Mouse (Mus musculus): Measurements from ENCODE around the gene Prorsd1. TPM values are rescaled to one million over a fixed set of nuclear protein-coding genes. Genes with fewer than 3 reads are reported as not detected.

The Prorsd1 gene
- total RNA-seq, 2 experiments from 2014 or later = 69.5 to 76.9 TPM

GRCm38 (mm10) chr11:29504899-29505625 lies 9.8 kb downstream of the Prorsd1 start:
- ATAC-seq (replicated peaks; ENCODE audit: low FRiP score, low TSS enrichment, poor library complexity, severe bottlenecking) = peak; percentile 62

- ATAC-seq (replicated peaks; ENCODE audit: low FRiP score, low TSS enrichment, poor library complexity, severe bottlenecking) = peak; percentile 82
Measured at GRCm38 (mm10) chr11:29503948-29504893, 10.6 kb downstream of the Prorsd1 start.

GRCm38 (mm10) chr11:29496962-29497361 lies 17.9 kb downstream of the Prorsd1 start:
- no peak for ATAC-seq (replicated peaks; ENCODE audit: low FRiP score, low TSS enrichment, poor library complexity, severe bottlenecking)

GRCm38 (mm10) chr11:29493135-29493534 lies 21.7 kb downstream of the Prorsd1 start:
- ATAC-seq (replicated peaks; ENCODE audit: low FRiP score, low TSS enrichment, poor library complexity, severe bottlenecking) = no peak

DNA sequence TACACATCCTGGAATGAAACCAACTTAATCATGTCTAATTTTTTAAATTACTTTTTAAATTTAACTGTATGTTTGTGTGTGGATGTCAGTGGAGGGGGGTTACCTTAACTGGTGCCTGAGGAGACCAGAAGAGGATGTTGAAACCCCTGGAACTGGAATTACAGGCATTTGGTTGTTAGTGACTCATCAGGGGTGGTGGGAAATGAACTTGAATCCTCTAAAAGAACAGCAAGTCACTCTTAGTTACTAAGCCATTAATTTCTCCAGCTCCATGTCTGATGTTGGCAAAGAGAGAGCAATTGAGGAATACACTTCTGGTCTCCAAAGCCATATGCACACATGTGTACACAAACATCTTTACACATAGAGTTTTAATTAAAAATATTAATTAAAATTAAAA lies 40.2 kb downstream of the Prorsd1 start:
- no peak for ATAC-seq (replicated peaks; ENCODE audit: low FRiP score, low TSS enrichment, poor library complexity, severe bottlenecking)

Other genes with a start within 250 kb of the Prorsd1 start
- gene Ccdc88a, start 141.4 kb downstream of the Prorsd1 start, total RNA-seq (2014; fragmentation: Nextera tagmentation) = 24.7 and 30.4 TPM in 2 replicates
- gene Ccdc88a, start 141.4 kb downstream of the Prorsd1 start, total RNA-seq (2017) = 49.5 and 53.0 TPM in 2 replicates
- 36.9 and 43.0 TPM in 2 replicates for gene Mtif2, start 11.4 kb upstream of the Prorsd1 start, total RNA-seq (2014; fragmentation: Nextera tagmentation)
- 117 and 131 TPM in 2 replicates for gene Mtif2, start 11.4 kb upstream of the Prorsd1 start, total RNA-seq (2017)
- gene Clhc1, start 32.9 kb upstream of the Prorsd1 start, total RNA-seq (2014; fragmentation: Nextera tagmentation) = 0.17 and 0.50 TPM in 2 replicates
- not detected in 2 replicates for gene Clhc1, start 32.9 kb upstream of the Prorsd1 start, total RNA-seq (2017)
- gene Rps27a, start 33.1 kb upstream of the Prorsd1 start, total RNA-seq (2014; fragmentation: Nextera tagmentation) = 4,800 and 5,317 TPM in 2 replicates
- gene Rps27a, start 33.1 kb upstream of the Prorsd1 start, total RNA-seq (2017) = 1,061 and 1,131 TPM in 2 replicates
- gene Rtn4, start 177.9 kb upstream of the Prorsd1 start, total RNA-seq (2014; fragmentation: Nextera tagmentation) = 40.9 and 53.2 TPM in 2 replicates
- 55.1 and 85.9 TPM in 2 replicates for gene Rtn4, start 177.9 kb upstream of the Prorsd1 start, total RNA-seq (2017)